Mouse (Mus musculus) adrenal gland (tissue): ENCODE data around the gene Cenpt.

Experiments used
- intact Hi-C: fragments of 180-260 bp; cut with DNase I; formaldehyde crosslinking; loops from one replicate; pipeline ENCODE4 v1.15.1; 2025

The Cenpt gene

DNA sequence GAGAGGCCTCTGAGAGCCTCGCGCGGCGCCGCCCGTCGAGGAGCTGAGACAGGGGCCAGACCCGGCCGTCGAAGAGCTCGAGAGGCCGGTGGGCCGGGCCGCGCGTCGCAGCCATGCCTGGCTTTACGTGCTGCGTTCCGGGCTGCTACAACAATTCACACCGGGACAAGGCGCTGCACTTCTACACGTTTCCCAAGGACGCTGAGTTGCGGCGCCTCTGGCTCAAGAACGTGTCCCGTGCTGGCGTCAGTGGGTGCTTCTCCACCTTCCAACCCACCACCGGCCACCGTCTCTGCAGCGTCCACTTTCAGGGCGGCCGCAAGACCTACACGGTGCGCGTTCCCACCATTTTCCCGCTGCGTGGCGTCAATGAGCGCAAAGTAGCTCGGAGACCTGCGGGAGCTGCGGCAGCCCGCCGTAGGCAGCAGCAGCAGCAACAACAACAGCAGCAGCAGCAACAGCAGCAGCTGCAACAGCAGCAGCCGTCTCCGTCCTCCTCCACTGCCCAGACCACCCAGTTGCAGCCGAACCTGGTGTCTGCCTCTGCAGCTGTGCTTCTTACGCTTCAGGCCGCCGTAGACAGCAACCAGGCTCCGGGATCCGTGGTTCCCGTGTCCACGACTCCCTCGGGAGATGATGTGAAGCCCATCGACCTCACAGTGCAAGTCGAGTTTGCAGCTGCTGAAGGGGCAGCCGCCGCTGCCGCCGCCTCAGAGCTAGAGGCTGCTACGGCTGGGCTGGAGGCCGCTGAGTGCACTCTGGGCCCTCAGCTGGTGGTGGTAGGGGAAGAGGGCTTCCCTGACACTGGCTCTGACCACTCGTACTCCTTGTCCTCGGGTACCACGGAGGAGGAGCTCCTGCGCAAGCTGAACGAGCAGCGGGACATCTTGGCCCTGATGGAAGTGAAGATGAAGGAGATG, 2.4 kb upstream of the Cenpt start:
- intact Hi-C loops = no loop called here

DNA sequence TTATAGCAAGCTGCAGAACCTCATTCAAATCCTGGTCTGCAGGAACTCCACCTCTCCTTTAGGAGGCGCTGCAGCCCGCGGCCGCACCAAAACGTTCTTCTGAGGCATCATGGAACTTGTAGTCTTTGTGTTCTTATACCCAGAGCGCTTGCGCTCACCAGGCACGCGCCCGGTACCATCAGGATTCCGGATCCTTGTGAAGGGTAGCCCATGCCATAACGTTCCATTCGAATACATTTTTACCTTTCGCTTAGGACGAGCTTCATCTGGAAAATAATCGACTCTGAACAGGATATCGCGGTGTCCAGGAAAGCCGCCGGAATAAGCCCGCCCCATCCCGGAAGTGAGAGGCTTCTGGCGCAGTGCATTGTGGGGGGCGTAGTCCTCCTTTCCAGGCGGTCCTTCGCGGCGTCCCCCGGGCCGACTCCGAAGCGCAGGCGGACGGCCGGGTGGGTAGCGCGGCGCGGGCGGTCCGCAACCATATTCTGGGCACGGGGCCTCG, 1.7 kb upstream of the Cenpt start, which contains the start of gene Thap11:
Gene Thap11, plus strand, starts transcription at position 418 of the 502 bp plus-strand sequence.
- intact Hi-C loops = no loop called here

DNA sequence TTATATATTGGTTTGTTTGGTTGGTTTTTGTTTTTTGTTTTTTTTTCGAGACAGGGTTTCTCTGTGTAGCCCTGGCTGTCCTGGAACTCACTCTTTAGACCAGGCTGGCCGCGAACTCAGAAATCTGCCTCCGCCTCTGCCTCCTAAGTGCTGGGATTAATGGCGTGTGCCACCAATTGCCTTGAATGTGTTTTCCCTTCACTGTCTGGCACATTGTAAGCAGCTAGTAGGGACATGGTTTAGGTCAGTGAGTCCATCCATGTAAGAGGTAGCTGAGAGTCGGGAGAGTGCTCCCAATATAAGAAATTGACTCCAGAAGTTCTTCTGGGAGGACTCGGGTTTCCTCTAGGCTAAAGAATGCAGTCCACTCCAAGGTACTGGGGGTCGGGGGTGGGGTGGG, 1.2 kb upstream of the Cenpt start:
- intact Hi-C loops = no loop called here

DNA sequence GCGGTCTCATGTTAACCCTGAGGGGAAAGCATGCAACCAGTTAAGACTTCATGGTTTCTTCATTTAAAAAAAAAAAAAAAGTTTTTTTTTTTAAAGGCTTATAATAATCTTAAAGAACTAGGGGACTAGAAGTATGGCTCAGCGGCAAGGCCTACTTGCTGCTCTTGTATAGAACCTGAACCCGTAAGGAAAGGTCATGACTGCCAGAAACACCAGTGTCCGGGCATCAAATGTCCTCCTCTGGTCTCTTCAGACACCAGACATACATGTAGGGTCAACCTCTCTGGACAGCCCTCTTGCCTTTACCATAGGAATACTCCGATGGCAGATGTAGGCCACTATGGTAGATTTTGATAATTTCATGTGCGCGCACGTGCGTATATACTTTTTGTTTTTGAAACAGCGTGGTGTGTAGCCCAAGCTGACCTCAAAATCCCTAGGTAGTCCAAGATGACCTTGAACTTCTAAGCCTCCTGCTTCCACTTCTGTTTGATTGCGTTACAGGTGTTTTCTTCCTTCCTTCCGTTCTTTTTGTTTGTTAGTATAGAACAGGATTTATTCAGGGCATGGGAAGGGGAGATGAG, 840 bp downstream of the Cenpt start:
- intact Hi-C loops = no loop called here

DNA sequence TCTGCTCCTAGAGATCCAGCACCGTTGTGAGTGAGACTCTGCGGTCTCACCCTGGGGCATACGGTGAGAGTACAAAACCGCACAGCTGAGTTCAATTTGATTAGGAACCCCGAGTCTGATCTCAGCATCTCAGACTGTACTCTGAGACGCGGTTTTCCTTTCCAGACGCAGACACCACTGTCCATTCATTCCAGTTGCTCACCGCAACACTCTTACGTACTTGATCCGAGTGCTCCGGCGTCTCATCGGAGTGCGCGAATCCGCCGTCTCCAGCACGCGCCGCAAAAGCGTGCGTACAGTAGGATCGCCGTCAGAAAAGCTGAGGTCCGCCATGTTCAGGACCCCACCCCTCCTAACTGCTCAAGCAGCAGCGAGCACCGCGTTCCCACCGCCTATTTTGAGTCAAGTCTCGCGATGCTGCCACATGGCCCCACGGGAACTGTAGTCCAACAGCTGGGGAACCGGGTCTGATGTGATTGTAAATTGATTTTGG, 1.4 kb downstream of the Cenpt start:
- intact Hi-C loops = no loop called here

DNA sequence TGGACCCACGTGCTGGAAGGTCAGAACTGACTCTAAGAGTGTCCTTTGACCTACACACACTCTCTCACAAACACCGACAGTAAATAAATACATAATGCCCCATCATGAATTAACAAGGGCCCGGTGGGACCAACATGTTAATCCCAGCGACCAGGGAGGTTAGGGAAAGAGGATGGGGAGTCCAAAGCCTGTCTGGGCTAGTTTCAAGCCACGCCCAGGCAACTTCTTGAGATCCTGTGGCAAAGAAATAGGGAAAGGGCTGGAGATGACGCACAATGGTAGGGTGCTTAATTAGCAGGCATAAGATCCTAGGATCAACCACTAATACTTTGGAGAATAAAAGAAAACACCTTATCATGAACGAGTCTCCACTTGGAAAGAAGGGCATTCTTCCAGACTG, 2.5 kb downstream of the Cenpt start:
- intact Hi-C loops = no loop called here

DNA sequence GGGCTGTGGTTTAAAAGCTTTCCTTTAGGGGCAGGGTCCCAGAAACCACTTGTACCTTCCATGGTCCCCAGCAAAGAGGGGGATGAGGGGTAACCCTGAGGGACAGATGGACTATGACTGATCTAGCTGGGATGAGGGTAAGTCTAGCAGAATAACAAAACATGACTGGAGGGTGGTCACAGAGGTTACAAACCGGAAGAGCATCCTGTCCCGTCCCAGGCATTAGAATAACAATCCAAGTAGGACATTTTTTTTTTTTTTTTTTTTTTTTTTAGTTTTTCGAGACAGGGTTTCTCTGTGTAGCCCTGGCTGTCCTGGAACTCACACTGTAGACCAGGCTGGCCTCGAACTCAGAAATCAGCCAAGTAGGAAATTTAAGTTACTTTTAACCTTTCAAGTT, 3.1 kb downstream of the Cenpt start:
- intact Hi-C loops = no loop called here

DNA sequence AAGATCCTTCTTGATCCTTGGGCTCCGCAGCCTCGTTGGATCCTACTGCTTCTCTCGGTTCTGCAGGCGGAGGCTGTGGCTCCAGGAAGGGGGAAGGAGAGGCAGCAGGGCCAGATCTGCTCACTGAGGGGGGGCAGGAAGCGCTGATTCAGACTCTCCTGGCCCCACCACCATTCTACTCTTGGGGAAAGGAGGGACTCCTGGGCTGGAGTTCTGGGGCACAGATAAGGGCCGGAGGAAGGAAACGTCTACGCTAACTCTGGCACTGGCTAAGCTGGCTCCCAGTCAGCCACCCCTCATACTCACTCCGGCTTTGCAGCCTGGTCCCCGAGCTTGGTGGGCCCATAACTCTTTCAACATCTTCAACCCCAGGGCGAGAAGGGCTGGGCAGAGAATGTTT, 6.4 kb downstream of the Cenpt start:
- intact Hi-C loops = no loop called here

DNA sequence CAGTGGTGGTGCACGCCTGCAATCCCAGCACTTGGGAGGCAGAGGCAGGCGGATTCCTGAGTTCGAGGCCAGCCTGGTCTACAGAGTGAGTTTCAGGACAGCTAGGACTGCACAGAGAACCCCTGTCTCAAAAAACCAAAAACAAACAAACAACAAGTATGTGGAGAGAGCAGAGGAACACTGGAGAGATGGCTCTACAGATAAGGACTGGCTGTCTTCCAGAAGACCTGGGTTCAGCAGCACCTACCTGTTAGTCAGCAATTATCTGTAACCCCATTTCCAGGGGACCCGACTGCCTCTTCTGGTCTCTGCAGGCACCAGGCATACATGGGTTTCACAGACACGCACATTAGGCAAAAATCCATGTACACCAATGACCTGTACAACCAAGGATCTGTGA, 13.9 kb downstream of the Cenpt start:
- intact Hi-C loops = loop anchor here (5.0 to 10.0 kb wide), 2 partner anchors 93 to 186 kb away; partner anchors contain the start of gene Ctrl

DNA sequence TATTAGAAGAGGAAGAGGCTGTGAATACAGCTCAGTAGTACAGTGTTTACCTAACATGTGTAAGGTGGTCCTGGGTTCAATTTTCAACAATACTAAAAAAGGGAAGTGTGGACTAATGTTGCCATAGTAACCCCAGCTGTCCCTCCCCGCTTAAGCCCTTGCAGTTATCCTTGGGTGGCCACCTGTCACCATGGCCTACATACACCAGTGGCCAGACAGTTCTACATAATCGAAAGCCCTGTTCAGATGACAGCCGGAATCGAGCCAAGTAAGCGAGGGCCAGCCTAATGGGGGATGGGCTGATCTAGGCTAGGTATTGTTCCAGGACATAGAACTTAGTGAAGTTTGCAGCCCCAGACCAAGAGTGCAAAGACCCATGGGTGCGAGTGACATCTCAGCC, 16.1 kb downstream of the Cenpt start:
- intact Hi-C loops = loop anchor here (5.0 to 10.0 kb wide), 2 partner anchors 95 to 188 kb away; partner anchors contain the start of gene Ctrl

DNA sequence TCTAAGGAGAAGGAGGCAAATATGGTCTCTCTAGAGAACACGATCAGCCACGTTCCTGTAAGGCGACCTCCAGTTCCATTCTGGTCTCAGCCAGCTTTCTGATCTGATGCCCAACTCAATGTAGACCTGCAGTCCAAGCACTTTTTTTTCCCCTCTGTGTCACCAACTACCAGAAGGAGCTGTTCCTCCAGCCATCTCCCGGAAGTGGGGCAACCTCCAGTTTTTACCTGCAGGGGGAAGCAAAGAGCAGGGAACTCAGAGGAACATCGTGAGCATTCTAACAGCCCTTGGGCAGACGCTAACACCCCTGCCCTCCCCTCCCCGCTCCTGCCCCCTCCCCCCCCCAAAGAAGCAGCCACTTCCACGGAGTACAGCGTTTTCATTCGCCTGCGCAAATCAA, 17.8 kb downstream of the Cenpt start:
- intact Hi-C loops = loop anchor here (5.0 to 10.0 kb wide), 2 partner anchors 97 to 189 kb away; partner anchors contain the start of gene Ctrl

DNA sequence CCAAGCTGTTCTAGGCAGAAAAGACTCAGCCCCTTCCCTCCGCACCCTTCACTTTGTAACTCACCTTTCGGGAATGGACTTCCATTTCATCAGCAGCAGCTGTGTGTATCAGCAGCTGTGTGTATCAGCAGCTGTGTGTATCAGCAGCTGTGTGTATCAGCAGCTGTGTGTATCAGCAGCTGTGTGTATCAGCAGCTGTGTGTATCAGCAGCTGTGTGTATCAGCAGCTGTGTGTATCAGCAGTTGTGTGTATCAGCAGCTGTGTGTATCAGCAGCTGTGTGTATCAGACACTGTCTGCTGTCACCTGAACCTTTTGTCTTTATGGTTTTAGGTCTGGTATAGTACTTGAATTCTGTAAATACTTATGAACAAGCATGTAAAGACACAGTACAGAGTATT, 19.3 kb downstream of the Cenpt start:
- intact Hi-C loops = loop anchor here (10.0 kb wide), 1 partner anchor 191 kb away; no protein-coding TSS in a partner anchor

DNA sequence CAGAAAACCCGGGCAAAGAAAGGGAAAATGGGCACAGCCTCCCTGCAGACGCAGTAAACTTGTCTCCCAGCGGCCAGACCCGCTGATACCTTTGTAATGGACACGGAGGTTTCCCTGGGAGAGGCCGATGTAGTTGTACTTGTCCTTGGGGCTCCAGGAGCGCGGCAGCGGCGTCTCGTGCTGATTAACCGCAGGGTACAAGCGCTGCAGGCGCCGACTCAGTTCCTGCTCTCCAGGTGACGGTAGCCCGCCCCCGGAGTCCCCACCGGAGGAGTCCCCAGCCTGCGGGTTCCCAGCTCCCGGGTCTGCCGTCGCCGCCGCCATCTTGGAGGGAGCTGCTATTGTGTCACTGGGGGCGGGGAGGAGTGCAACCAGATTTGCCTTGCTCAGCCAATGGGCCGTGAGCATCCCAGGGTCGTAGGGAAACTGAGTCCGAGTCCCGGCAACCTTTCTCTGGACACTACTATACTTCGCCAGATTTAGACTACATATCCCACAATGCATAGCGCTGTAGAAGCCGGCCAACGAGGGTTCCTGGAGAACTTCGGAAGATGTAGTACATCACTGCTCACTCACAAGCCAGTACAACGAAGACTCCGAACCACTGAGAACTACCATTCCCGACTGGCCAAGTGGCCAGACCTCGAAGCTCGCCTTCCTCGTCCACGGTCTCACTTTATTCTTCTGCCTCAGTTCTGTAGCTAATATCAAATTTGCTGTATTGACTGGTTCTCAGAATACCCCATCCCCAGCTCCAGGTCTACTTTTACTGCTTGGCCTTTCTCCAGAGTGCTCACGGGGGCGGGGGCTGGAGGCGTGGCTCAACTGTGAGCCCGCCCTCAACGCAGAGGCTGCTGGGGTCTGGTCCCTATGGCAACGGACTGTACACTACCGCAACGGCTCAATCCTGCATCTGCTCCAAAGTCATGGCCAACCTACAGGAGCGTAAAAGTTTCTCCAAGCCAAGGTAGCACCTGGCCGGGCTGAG, 25.9 kb downstream of the Cenpt start, which contains the start of the genes Ranbp10 and Tsnaxip1:
Gene Ranbp10, minus strand, starts transcription at position 490 of the 988 bp plus-strand sequence.
Gene Tsnaxip1, plus strand, starts transcription at position 871 of the 988 bp plus-strand sequence.
- intact Hi-C loops = no loop called here

DNA sequence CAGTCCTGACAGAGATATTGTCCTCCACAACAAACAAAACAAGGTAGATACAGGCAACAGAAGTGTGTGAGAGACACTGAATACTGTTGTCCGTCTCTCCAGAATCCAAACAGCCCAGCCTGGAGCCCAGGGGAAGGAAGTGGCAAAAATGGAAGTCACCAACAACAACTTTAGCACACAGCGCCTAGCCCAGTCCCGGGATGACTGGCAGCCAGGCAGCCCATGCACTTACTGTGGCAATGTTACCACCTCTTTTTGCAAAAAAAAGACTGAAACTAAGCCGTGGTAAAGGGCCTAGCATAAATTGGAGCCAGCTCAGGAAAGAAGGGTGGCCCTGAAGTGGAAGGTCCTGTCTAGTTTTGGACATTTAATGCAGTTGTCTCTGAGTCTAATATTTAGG, 26.7 kb downstream of the Cenpt start:
- intact Hi-C loops = no loop called here

DNA sequence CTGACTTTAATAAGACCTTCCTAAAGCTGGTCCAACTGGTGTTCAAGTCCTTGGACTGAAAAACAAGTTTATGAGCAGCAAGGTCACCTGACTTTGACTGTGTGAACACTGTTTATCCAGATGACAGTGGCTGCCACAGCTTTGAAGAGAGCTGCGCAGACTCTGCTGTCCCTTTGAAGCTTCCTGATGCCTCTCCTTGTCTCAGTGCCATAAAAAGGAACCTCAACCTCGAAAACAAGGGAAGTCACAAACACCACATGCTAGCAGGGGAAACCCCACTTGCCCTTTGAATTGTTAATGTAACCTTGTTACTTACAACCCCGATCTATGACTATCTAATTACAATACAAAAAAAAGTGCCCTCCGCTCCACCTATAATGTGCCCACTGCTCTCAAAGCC, 27.6 kb downstream of the Cenpt start:
- intact Hi-C loops = no loop called here

DNA sequence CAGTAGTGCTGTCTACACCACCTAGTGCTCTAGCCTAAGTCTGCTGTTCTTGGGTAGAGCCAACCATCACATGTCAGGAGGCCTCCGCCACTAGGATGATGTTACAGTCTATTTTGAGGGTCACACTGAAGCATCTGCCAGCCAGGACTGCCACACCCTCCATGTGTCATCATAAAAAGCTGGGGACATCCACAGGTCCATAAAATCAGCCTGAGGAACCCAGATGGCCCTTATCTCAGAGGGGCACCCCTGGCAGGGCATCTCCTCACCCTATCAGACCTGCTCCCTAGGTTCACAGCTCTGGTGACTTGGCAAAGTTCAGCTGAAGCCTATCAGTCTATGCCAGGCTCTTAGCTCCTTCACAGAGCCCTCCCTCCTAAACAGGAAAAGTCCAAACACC, 32.2 kb downstream of the Cenpt start:
- intact Hi-C loops = no loop called here

DNA sequence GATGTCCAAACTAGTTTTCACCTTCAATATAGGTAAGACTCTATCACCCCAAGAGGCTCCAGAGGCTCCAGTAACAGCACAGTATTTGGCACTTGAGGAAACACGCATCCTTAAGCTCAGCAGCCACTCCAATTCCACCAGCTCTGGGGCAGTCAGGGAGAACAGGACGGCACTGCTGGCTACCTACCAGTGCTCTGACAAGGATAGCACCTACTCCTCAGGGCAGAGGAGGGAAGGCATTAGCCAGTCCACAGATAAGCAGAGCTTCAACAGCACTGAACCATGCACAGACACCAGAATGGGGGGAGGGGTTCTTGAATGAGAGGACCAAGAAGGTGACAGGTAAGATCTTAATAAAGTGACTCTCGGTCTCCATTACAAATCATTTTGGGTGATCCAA, 33.4 kb downstream of the Cenpt start:
- intact Hi-C loops = no loop called here

DNA sequence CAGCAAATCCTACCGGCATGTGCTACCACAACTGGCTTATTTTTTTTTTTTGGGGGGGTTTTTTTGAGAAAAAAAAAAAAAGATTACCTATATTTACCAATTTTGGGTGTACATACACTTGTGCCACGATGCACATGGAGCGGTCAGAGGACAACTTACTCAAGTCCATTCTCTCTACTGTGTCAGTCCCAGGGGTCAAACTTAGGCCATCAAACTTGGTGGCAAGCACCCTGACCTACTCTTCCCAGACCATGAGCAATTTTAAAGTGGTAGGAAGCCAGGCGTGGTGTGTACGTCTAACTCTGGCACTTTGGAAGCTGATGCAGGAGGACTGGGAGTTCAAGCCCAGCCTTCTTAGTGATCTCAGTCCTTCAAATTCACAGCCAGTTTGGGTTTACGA, 39.8 kb downstream of the Cenpt start:
- intact Hi-C loops = no loop called here

DNA sequence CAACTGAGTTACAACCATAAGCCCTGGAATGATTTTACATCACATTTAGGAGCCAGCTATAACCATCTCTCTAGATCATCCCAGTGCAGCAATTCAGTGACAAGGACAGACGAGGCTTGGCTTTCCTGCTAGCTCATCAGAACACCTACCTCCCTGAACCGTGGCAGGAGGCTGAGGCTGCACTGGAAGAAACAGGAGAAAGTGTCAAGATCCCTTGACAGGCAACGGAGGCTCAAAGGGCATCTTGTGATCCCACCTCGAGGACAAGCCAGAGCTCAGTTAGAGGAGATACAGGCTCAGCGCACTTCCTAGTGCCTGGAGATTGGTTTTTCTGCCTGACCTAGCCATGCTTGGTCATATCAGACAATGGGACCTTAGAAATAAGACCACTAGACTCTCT, 40.6 kb downstream of the Cenpt start:
- intact Hi-C loops = no loop called here

DNA sequence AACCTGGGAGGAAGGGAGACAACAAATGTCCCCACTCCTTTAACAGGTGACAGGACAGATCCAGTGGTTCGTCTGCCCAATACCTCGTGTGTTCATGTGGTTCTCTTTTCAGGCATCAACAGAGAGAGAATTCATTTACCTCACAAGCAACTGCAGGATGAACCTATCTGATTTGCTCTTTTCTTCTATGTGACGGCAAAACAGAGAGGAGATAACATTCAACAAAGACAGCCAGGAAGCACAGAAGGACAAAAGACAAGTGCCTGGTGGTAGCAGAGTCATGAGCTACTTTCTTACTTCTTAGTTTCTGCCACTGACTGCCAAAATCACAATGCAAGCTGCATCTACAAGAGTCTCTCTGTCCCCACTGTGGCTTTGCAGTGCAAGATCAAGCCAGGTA, 41.5 kb downstream of the Cenpt start:
- intact Hi-C loops = no loop called here

DNA sequence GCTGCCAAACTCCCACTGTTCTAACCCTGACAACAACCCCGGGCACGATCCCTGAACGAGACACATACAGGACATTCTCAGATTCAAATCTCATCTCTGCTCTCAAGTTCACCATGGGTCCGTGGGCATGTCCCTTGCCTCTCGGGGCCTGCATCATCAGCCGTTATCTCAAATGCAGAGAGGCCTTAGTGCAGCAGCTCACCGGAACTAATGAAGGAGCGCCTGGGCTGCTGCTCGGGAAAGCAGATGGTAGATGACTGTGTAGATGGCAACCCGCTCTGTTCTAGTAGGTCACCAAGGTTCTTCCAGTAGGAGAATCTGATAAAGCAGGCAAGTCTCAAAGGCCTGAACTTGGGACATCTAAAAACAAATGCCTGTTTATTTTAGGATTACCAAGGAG, 42.0 kb downstream of the Cenpt start:
- intact Hi-C loops = no loop called here
